Mouse (Mus musculus): Measurements from ENCODE around the gene Dapk3.
A peak's percentile ranks its signal among the peaks of the same experiment; 100 is the strongest.
"Not testable (repeated sequence)": the region's sequence is repeated elsewhere in the genome, so short reads cannot be mapped to it uniquely, and the experiment has no call there.

Dapk3 gene

GRCm38 (mm10) chr10:81195300-81195699 is 12.5 kb downstream of the Dapk3 start:
- DNase-seq (ENCODE audit: low read depth, low spot score), result no peak
- Histone ChIP-seq H3K27me3 (ENCODE audit: control insufficient read depth, insufficient read depth, low read length, poor library complexity, severe bottlenecking) (no peaks in the 10 kb centered on the region), H3K36me3 (ENCODE audit: control insufficient read depth, insufficient read depth, low read length, poor library complexity, severe bottlenecking) (no peaks in the 10 kb centered on the region; the same call in none of the 2 replicates)

- no peaks in the 10 kb centered on the region for H3K27me3 ChIP-seq (ENCODE audit: control insufficient read depth, insufficient read depth, low read length, poor library complexity, severe bottlenecking)
- no peak for DNase-seq (ENCODE audit: low read depth, low spot score)
- no peaks in the 10 kb centered on the region for H3K36me3 ChIP-seq (ENCODE audit: control insufficient read depth, insufficient read depth, low read length, poor library complexity, severe bottlenecking)
Observed at GRCm38 (mm10) chr10:81196470-81197065, 13.8 kb downstream of the Dapk3 start.

DNA sequence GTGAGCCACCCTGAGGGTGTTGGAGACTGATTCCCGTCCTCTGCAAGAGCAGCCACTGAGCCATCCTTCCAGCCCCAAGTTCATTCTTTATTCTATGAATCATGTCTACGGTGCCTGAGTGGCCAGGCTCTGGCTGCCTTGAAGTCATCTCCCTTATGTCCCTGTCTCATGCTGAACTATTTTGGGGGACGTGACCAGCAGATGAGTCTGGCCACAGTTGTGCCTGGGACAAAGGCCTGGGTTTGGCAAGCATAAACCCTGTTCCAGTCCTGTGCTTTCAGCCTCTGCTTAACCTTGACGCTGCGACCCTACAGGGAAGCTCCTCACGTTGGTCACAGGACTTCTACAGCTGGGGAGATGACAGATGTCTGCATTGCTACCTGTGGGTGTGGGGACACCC is 14.5 kb downstream of the Dapk3 start:
- Histone ChIP-seq H3K27me3 (ENCODE audit: control insufficient read depth, insufficient read depth, low read length, poor library complexity, severe bottlenecking) (no peaks in the 10 kb centered on the region), H3K36me3 (ENCODE audit: control insufficient read depth, insufficient read depth, low read length, poor library complexity, severe bottlenecking) (no peaks in the 10 kb centered on the region)
- no peak for DNase-seq (ENCODE audit: low read depth, low spot score)

DNA sequence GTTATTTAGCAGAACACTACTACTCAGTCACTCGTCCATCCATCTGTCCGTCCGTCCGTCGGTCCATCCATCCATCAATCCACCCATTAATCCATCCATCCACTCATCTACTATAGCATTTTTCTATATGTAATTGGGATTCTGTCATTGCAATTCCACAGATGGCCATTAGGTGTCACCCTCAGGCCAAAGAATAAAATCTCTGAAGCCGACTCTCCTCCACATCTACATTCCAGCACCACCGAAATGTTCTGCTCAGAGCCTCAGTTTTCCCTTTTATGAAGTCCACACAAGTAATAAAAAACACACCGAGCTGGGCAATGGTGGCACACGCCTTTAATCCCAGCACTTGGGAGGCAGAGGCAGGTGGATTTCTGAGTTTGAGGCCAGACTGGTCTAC is 15.4 kb downstream of the Dapk3 start:
- DNase-seq (ENCODE audit: low read depth, low spot score), result peak; percentile 84
- no peaks in the 10 kb centered on the region for H3K36me3 ChIP-seq (ENCODE audit: control insufficient read depth, insufficient read depth, low read length, poor library complexity, severe bottlenecking)

GRCm38 (mm10) chr10:81198990-81199389 is 16.2 kb downstream of the Dapk3 start:
- Histone ChIP-seq H3K36me3 (ENCODE audit: control insufficient read depth, insufficient read depth, low read length, poor library complexity, severe bottlenecking) (no peaks in the 10 kb centered on the region), H3K27me3 (ENCODE audit: control insufficient read depth, insufficient read depth, low read length, poor library complexity, severe bottlenecking) (no peaks in the 10 kb centered on the region)
- DNase-seq (ENCODE audit: low read depth, low spot score), result no peak

More for the DNA sequence above, 15.4 kb downstream of the Dapk3 start:
- no peaks in the 10 kb centered on the region for H3K27me3 ChIP-seq (ENCODE audit: control insufficient read depth, insufficient read depth, low read length, poor library complexity, severe bottlenecking)

DNA sequence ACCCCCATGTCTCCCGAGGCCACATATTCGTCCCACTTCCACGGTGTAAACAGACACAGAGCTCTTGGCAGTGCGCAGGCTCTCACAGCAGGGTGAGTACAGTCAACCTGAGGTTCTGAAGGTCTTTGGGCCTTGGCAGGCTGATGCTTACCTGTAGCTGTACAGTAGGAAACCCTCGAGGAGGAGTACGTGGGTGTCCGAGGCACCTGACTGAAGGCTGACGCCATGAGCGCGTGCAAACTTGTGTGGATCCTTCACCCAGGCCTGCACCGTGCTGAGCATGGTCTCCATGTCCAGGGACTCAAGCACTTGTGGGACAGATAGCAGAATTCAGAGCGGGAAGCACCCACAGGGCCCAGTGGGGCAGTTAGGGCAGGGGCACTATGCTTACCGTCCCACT is 17.3 kb downstream of the Dapk3 start:
- no peak for DNase-seq (ENCODE audit: low read depth, low spot score)
- H3K27me3 ChIP-seq (ENCODE audit: control insufficient read depth, insufficient read depth, low read length, poor library complexity, severe bottlenecking), result no peaks in the 10 kb centered on the region
- H3K36me3 ChIP-seq (ENCODE audit: control insufficient read depth, insufficient read depth, low read length, poor library complexity, severe bottlenecking), result no peaks in the 10 kb centered on the region

- no peak for DNase-seq (ENCODE audit: low read depth, low spot score)
- Histone ChIP-seq H3K36me3 (ENCODE audit: control insufficient read depth, insufficient read depth, low read length, poor library complexity, severe bottlenecking) (no peaks in the 10 kb centered on the region), H3K27me3 (ENCODE audit: control insufficient read depth, insufficient read depth, low read length, poor library complexity, severe bottlenecking) (no peaks in the 10 kb centered on the region)
Observed at GRCm38 (mm10) chr10:81200605-81201287, 17.9 kb downstream of the Dapk3 start.

DNA sequence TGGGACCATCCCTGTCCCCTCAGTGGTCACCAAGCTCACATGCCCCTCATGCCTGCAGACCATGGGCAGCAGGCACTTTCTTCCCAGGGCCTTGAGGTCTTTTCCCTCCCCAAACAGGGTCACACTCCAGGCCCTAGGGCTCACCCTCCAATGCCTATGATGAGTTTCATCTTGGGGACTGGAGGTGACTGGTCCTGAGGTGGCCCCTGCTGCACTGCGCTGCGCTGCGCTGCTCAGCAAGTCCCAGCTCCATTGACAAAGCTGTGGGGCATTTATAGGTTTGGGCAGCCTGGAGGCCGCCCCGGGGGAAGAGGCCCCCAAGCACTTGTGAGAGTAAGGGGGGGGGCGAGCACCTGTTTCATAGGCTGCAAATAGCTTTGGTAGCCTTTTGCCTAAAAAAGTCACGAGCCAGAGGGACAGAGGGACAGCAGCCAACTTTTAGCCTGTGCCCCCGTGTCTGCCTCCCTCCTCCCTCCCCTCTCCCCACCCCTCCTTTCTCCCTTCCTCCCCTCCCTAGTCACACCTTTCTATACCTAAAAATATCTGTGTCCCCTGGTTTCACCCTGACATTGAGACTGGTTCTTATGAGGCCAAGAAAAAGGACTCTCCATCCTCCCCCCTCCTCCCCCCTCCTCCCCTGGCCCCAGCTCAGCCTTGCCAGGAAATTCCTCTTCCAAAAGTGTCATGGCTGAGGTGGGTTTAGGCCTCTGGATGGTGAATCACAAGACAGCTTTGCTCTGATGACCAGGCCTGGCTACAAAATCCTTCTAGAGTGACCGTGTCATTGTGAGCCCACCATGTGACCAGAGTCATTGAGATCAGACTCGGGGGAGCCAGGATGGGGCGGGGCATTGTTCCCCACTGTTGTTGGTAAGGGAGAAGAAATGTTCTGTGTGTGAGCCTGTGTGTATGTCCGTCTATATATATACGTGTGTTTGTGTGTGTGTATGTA is 19.3 kb downstream of the Dapk3 start, which contains the start of gene Nmrk2:
TSS of gene Nmrk2 (minus strand) at position 245 of the 952 bp plus-strand sequence.
- H3K36me3 ChIP-seq (ENCODE audit: control insufficient read depth, insufficient read depth, low read length, poor library complexity, severe bottlenecking), result no peaks in the 10 kb centered on the region
- H3K27me3 ChIP-seq (ENCODE audit: control insufficient read depth, insufficient read depth, low read length, poor library complexity, severe bottlenecking), result no peaks in the 10 kb centered on the region
- no peak for DNase-seq (ENCODE audit: low read depth, low spot score)

GRCm38 (mm10) chr10:81202978-81203720 is 20.3 kb downstream of the Dapk3 start:
- no peaks in the 10 kb centered on the region for H3K27me3 ChIP-seq (ENCODE audit: control insufficient read depth, insufficient read depth, low read length, poor library complexity, severe bottlenecking)
- H3K36me3 ChIP-seq (ENCODE audit: control insufficient read depth, insufficient read depth, low read length, poor library complexity, severe bottlenecking), result no peaks in the 10 kb centered on the region
- no peak for DNase-seq (ENCODE audit: low read depth, low spot score)

DNA sequence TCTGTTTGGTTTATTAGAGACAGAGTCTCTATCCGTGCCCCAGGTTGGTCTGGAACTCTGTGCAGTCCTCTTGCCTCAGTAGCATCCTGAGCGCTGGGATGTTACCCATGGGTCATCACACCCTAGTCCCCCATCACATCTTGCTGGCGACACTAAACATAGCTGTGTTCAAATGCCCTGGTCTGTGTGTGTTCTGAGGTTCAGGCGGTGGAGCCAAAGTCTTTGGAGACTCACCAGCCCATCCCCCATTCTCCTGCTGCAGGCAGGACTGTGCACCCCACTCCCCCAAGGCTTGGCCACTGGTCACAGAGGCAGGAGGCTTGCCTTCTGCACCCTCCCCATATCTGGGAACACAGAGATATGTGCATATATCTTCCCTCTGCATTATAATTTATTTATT is 21.3 kb downstream of the Dapk3 start:
- DNase-seq (ENCODE audit: low read depth, low spot score), result no peak
- Histone ChIP-seq H3K27me3 (ENCODE audit: control insufficient read depth, insufficient read depth, low read length, poor library complexity, severe bottlenecking) (no peaks in the 10 kb centered on the region), H3K36me3 (ENCODE audit: control insufficient read depth, insufficient read depth, low read length, poor library complexity, severe bottlenecking) (no peaks in the 10 kb centered on the region)

DNA sequence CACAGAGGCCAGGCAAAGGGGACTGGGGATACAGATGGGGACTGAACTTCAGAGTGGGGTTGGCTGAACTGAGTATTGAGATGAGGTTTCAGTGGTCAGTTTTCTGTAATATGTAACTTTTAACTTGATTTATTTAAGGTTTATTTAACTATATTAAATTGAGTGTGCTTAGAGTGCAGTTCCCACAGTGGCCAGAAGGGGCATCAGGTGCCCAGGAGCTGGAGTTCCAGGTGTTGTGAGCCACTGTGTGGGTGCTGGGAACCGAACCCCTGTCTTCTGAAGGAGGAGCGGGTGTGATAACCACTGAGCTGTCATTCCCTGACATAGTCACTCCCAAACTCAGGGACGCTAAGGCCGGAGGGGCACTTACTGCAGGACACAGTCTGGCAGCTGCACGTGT is 27.3 kb downstream of the Dapk3 start:
- Histone ChIP-seq H3K27me3 (ENCODE audit: control insufficient read depth, insufficient read depth, low read length, poor library complexity, severe bottlenecking) (no peaks in the 10 kb centered on the region), H3K36me3 (ENCODE audit: control insufficient read depth, insufficient read depth, low read length, poor library complexity, severe bottlenecking) (no peaks in the 10 kb centered on the region)
- no peak for DNase-seq (ENCODE audit: low read depth, low spot score)

DNA sequence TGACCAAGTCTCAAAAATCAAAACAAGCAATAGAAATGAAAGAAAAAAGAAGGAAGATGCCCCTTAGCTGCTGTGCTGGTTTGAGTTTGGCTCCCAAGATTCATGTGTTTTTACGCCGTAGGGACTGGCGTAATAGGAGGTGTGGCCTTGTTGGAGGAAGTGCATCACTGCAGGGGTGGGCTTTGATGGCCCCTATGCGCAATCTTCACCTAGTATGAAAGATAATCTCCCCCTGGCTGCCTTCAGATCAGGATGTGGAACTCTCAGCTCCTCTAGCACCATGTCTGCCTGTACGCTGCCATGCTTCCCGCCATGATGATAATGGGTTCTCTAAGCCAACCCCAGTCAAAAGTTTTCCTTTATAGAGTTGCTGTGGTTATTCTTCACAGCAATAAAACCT is 33.5 kb downstream of the Dapk3 start:
- DNase-seq (ENCODE audit: low read depth, low spot score), result no peak
- Histone ChIP-seq H3K27me3 (ENCODE audit: control insufficient read depth, insufficient read depth, low read length, poor library complexity, severe bottlenecking) (no peaks in the 10 kb centered on the region), H3K36me3 (ENCODE audit: control insufficient read depth, insufficient read depth, low read length, poor library complexity, severe bottlenecking) (no peaks in the 10 kb centered on the region)

DNA sequence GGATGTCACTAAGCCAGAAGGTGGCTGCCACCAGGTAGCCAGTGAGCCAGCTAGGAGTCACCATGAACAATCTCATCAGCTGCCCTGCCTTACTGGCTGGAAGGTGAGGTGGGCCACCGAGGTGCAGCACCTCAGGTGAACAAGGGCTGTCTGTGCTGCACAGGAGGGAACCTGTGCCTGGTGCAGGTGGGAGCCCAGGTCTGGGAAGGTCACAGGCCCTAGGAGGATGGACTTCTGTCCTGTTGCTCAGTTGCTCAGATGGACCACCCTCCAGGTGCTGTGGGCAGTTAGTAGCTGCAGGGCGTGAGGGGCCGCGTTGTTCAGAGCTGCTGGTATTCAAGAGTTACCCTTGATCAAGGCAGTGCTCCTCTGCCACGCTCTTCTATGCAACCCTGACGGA is 34.0 kb downstream of the Dapk3 start:
- no peak for DNase-seq (ENCODE audit: low read depth, low spot score)
- H3K36me3 ChIP-seq (ENCODE audit: control insufficient read depth, insufficient read depth, low read length, poor library complexity, severe bottlenecking), result no peaks in the 10 kb centered on the region
- H3K27me3 ChIP-seq (ENCODE audit: control insufficient read depth, insufficient read depth, low read length, poor library complexity, severe bottlenecking), result no peaks in the 10 kb centered on the region

DNA sequence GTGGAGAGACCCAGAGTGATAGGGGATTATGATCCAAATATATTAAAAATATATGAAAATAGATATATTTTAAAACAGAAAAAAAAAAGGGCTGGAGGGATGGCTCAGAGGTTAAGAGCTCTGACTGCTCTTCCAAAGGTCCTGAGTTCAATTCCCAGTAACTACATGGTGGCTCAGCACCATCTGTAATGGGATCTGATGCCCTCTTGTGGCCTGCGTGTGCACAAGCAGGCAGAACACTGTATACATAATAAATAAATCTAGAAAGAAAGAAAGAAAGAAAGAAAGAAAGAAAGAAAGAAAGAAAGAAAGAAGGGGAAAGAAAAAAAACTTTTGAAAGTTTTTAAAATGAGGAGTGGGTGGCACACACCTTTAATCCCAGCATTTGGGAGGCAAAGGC is 34.5 kb downstream of the Dapk3 start:
- DNase-seq (ENCODE audit: low read depth, low spot score), result peak; percentile 68
- H3K36me3 ChIP-seq (ENCODE audit: control insufficient read depth, insufficient read depth, low read length, poor library complexity, severe bottlenecking); H3K27me3 ChIP-seq (ENCODE audit: control insufficient read depth, insufficient read depth, low read length, poor library complexity, severe bottlenecking): not testable (repeated sequence)

Data from splenic B cell, adult 2 months (primary cell).